Mouse (Mus musculus) small intestine, adult 2 months (tissue): Measurements from ENCODE around the gene Nbr1. TPM values are rescaled to one million over a fixed set of nuclear protein-coding genes. Genes with fewer than 3 reads are reported as not detected.

Source experiments
- H3K27ac ChIP-seq: fragments of 200-500 bp; 2 replicates; pipeline ENCODE4 v1.5.1; 2012; ENCODE audit warnings: low read depth, low read length, control low read depth, inconsistent platforms; ENCODE audit not compliant: insufficient read depth
- H3K27me3 ChIP-seq: fragments of 200-500 bp; 2 replicates; pipeline ENCODE4 v1.6.1; 2012; ENCODE audit warnings: mild to moderate bottlenecking, moderate library complexity, low read length, inconsistent platforms; ENCODE audit not compliant: control insufficient read depth, insufficient read depth
- H3K36me3 ChIP-seq: fragments of 200-500 bp; 2 replicates; pipeline ENCODE4 v1.6.1; 2012; ENCODE audit warnings: mild to moderate bottlenecking, low read length, control low read depth, inconsistent platforms; ENCODE audit not compliant: control insufficient read depth, insufficient read depth
- H3K4me1 ChIP-seq: fragments of 200-500 bp; 2 replicates; pipeline ENCODE4 v1.6.1; 2012; ENCODE audit warnings: low read length, inconsistent platforms, mixed read lengths; ENCODE audit not compliant: control insufficient read depth, insufficient read depth, insufficient read length
- H3K4me3 ChIP-seq: fragments of 200-500 bp; 2 replicates; pipeline ENCODE4 v1.5.1; 2012; ENCODE audit warnings: low read depth, mild to moderate bottlenecking, control low read depth, inconsistent platforms, low read length, moderate library complexity
- CTCF ChIP-seq: fragments of 200-500 bp; IDR thresholded peaks from 2 replicates; pipeline ENCODE4 v1.5.1; 2012; ENCODE audit warnings: low read depth, mild to moderate bottlenecking, control low read depth, inconsistent platforms, low read length, moderate library complexity, mixed read lengths; ENCODE audit not compliant: insufficient replicate concordance, insufficient read length; ENCODE audit errors: extremely low read depth
- POLR2A ChIP-seq: fragments of 200-500 bp; IDR thresholded peaks from 2 replicates; pipeline ENCODE4 v1.6.1; 2012; ENCODE audit warnings: low read depth, mild to moderate bottlenecking, control low read depth, inconsistent platforms, low read length, moderate library complexity
- WGBS: fragments of 180-500 bp; shearing (Covaris S2); methylation state at CpG from one replicate; pipeline ENCODE4 v1.1.7; 2018; 5-methylcytosine and 5-hydroxymethylcytosine counted together
- polyA plus RNA-seq: library from polyadenylated mRNA; depleted of rRNA; stranded (reverse); fragments of >200 nt; gene quantifications from 2 replicates; pipeline ENCODE4 v1.2.3, GENCODE M21; 2012; rRNA removed

The Nbr1 gene
- polyA plus RNA-seq: 47.4 and 116 TPM in 2 replicates

DNA sequence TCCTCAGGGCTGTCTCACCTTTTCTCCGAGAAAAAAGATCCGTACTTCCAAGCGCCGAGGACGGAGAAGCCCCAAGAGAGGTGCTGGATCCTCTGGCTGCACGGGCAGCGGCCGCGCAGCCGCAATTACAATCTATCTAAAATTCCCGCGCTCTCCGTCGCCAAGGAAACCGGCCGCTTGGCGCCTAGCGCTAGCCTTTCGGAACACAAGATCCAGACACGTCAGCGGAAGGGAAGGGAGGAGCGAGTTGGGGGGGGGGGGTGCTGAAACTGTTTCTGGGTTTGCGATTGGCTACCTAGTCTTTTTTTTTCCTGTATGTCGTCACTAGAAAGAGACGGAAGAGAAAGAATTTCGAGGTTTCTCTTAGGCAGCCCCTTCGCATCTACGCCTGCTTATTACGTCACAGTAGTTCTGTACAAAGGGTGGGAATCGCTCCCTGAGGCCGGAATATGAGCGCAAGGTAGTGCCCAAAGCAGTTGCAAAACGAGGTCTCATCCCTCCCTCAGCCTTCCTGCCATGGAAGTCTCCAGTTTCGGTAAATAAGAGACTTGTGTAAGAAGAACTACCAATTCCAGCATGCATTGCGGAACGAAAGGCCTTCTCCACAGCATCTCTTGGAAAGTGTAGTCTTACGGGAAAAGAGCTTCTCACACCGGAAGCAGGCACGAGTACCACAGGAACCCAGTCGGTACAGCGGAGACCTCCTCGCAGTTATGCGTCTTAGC, at the start of gene Nbr1, which contains the start of gene Brca1:
Gene Nbr1 (plus strand): TSS at position 399 of the 725 bp plus-strand sequence.
Gene Brca1 (minus strand): TSS at position 205 of the 725 bp plus-strand sequence.
- Histone ChIP-seq H3K27ac (peak within 1 kb of the TSS; percentile 93), H3K4me3 (peak within 1 kb of the TSS; percentile 83), H3K4me1 (no peaks in the 10 kb centered on the region; the same call in 1 of the 2 replicates), H3K36me3 (peaks cover 6% of the 10 kb centered on the region), H3K27me3 (no peaks in the 10 kb centered on the region)
- under 1% methylated on average over 43 of the region's 43 CpGs for WGBS
- TF ChIP-seq CTCF: no peak
- no peak for TF ChIP-seq POLR2A

DNA sequence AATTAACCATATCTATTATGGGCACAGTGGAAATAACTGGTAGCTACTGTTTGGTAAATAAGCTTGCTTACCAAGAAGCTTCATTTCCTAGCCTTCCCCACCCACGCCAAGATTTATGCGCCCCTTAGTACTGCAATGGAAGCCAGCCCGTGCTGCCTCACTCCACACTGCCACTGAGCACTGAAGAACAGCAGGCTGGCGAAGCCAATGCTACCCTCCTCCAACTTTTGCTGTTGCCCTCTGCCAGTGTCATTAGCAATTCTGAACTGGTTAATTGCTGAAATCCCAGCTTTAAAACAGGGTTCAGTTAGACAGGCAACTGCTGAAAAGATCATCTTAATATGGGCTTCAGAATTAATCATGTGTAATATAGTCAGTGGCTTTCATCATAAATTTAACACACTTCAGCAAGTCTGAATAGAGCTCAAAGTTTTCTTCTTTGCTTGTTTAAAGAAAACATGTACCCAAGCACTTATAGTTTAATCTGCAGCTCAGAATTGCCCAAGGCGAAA, 45.6 kb upstream of the Nbr1 start:
- peaks cover 2% of the 10 kb centered on the region; the same call in 1 of the 2 replicates for H3K4me1 ChIP-seq
- no peaks in the 10 kb centered on the region for H3K36me3 ChIP-seq
- H3K27ac ChIP-seq: no peak overlapping the region
- TF ChIP-seq POLR2A: no peak
- TF ChIP-seq CTCF: no peak
- 89% methylated on average over 5 of the region's 5 CpGs for WGBS
- H3K27me3 ChIP-seq: no peaks in the 10 kb centered on the region
- H3K4me3 ChIP-seq: no peak overlapping the region

DNA sequence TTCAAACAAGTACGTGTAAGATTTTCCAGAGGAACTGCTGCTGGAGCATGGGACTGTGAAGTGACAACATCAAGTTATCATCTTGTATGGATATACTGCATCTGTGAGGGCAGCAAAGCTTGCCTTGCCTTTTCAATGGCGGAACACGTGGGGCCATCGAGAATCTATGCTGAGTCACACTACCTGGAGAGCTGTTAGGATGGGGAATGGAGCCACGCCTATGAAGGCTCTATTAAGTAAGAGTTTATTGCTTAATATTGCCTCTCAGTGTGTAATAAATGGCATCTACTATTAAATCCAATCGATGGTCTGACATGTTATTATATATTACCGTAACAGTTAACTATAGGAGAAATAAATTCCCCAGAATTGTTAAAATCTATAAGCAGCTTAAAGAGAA, 44.9 kb upstream of the Nbr1 start:
- peaks cover 2% of the 10 kb centered on the region; the same call in 1 of the 2 replicates for H3K4me1 ChIP-seq

DNA sequence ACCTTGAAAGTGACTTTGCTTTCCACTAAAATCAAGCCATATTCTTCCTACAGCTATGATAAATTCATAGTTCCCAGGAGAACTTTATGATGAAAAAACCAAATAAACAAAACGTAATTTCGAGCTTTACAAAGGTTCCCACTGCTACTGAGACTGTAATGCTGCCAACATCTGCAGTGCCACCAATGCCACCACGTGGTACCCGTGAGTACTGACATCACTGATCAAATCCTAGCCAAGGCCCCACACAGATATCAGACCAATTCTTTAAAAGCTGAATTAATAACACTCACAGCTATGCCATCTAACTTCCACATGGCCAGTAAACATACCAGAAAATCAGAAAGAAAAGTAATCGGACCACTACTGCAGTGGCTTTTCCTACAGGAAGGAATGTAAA, 33.0 kb upstream of the Nbr1 start:
- H3K27ac ChIP-seq: peak overlapping the region; percentile 30; the same call in 1 of the 2 replicates
- H3K27me3 ChIP-seq: no peaks in the 10 kb centered on the region
- H3K4me3 ChIP-seq: no peak overlapping the region
- no peaks in the 10 kb centered on the region for H3K36me3 ChIP-seq
- peaks cover 6% of the 10 kb centered on the region; the same call in 1 of the 2 replicates for H3K4me1 ChIP-seq
- TF ChIP-seq POLR2A: no peak
- peak; percentile 24; the same call in 1 of the 2 replicates for TF ChIP-seq CTCF
- 66% methylated on average over 5 of the region's 5 CpGs for WGBS

More for the DNA sequence above, 44.9 kb upstream of the Nbr1 start:
- no peak overlapping the region for H3K27ac ChIP-seq
- no peaks in the 10 kb centered on the region for H3K36me3 ChIP-seq
- no peak for TF ChIP-seq CTCF
- no peak for TF ChIP-seq POLR2A
- H3K4me3 ChIP-seq: no peak overlapping the region
- 38% methylated on average over 7 of the region's 7 CpGs for WGBS
- H3K27me3 ChIP-seq: no peaks in the 10 kb centered on the region

DNA sequence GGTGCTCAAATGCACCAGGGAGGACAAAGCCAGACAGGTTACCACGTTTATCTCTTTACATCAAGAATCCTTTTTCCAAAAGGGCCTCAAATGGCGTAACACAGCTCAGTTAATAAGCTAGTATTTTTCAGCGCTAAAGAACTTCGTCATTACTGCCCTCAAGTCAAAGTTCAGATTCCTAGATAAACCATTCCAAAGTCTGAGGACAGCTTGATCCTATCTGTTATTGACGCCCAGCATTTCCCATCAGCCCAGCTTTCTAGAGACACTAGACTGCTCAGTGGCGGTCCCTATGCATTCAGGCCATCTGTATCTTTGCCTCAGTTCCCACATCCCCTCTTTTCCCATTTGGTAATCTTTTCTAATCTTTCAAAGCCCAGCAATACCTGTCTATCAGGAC, 32.6 kb upstream of the Nbr1 start:
- peak overlapping the region; percentile 54 for H3K27ac ChIP-seq
- no peak overlapping the region for H3K4me3 ChIP-seq
- H3K4me1 ChIP-seq: peaks cover 6% of the 10 kb centered on the region; the same call in 1 of the 2 replicates
- no peaks in the 10 kb centered on the region for H3K36me3 ChIP-seq
- 48% methylated on average over 6 of the region's 6 CpGs for WGBS
- TF ChIP-seq POLR2A (no peak), CTCF (no peak)
- no peaks in the 10 kb centered on the region for H3K27me3 ChIP-seq

DNA sequence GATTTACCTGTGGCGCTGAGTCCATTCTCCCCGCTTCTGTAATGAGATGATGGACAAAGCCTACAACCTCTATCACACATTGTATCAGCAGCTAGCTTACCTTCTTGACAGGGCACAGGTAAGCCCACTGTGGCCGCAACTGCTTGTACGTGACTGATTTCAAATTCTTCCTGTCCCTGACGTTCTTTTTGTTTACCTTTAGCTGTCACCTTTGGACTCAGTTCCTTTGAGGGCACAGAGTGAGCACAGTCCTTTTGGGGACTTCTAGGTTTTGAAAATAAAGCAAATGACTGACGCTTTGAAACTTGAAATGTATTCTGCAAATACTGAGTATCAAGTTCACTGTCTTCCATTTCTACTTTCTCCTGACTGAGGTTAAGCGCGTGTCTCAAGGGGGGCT, 27.5 kb upstream of the Nbr1 start:
- WGBS: 73% methylated on average over 8 of the region's 8 CpGs
- Histone ChIP-seq H3K36me3 (0 out of 2 replicates have a peak, but pooled peaks cover 5% of the 10 kb centered on the region), H3K27ac (no peak overlapping the region), H3K4me3 (no peak overlapping the region), H3K27me3 (no peaks in the 10 kb centered on the region), H3K4me1 (peaks cover 5% of the 10 kb centered on the region; the same call in 1 of the 2 replicates)
- TF ChIP-seq CTCF: no peak
- no peak for TF ChIP-seq POLR2A

DNA sequence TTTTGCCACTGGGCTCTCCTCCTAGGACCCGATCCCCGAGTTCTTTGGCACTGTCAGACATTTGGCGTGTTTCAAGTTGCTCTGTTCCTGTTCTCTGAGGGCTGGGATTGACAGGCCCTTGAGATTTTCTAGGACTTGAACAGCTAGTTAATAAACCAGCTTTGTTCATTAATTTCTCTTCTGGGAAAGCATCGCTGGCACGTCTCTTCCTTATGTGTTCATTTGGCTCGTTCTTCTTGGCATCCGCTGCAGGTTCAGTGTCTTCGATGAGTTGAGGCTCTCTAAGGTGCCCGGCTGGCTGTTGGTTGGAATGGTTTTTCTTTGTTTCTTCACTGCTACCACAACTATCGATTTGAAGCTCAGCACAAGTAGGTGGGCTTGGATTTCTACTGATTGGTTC, 26.9 kb upstream of the Nbr1 start:
- Histone ChIP-seq H3K27me3 (no peaks in the 10 kb centered on the region), H3K4me3 (no peak overlapping the region), H3K36me3 (0 out of 2 replicates have a peak, but pooled peaks cover 5% of the 10 kb centered on the region), H3K27ac (no peak overlapping the region), H3K4me1 (no peaks in the 10 kb centered on the region)
- WGBS: 92% methylated on average over 10 of the region's 10 CpGs
- TF ChIP-seq CTCF (no peak), POLR2A (no peak)
